Mouse (Mus musculus) forebrain, embryonic 10.5 days (tissue): ENCODE results near the gene Nup93. TPM values are rescaled to one million over a fixed set of nuclear protein-coding genes. Genes with fewer than 3 reads are reported as not detected.

Source experiments
- DNase-seq: peaks from one replicate; pipeline ENCODE4 v3.0.0-alpha.2; 2017; ENCODE audit warnings: low spot score; ENCODE audit errors: extremely low spot score
- H3K27ac ChIP-seq: fragments of 300-500 bp; sonication (generic); 2 replicates; pipeline ENCODE4 v1.5.1; 2016; ENCODE audit warnings: mild to moderate bottlenecking
- H3K27me3 ChIP-seq: fragments of 300-500 bp; sonication (generic); 2 replicates; pipeline ENCODE4 v1.6.1; 2016; ENCODE audit warnings: mild to moderate bottlenecking; ENCODE audit not compliant: poor library complexity, severe bottlenecking
- H3K36me3 ChIP-seq: fragments of 300-500 bp; sonication (generic); replicated peaks from 2 replicates; pipeline ENCODE4 v1.6.1; 2016; ENCODE audit warnings: mild to moderate bottlenecking, moderate library complexity
- H3K4me1 ChIP-seq: fragments of 300-500 bp; sonication (generic); 2 replicates; pipeline ENCODE4 v1.6.1; 2016
- H3K4me3 ChIP-seq: fragments of 300-500 bp; sonication (generic); 2 replicates; pipeline ENCODE4 v1.5.1; 2016; ENCODE audit warnings: mild to moderate bottlenecking, moderate library complexity
- H3K9me3 ChIP-seq: fragments of 300-500 bp; sonication (generic); 2 replicates; pipeline ENCODE4 v1.6.1; 2016; ENCODE audit warnings: mild to moderate bottlenecking, moderate library complexity
- WGBS: fragments of 180-500 bp; shearing (Covaris S2); methylation state at CpG from one replicate; pipeline ENCODE4 v1.1.7; 2016; 5-methylcytosine and 5-hydroxymethylcytosine counted together
- polyA plus RNA-seq: library from polyadenylated mRNA; unstranded; fragments of >200 nt; fragmentation: Nextera tagmentation; extraction: Ambion mirVana; gene quantifications from 2 replicates; pipeline ENCODE4 v1.2.1, GENCODE M21; 2016

The Nup93 gene
- polyA plus RNA-seq, 1 experiment from 2014 or later, result 155 TPM

- no peak overlapping the region for H3K4me3 ChIP-seq
- H3K36me3 ChIP-seq, result no peaks in the 10 kb centered on the region
- WGBS, result 18% methylated on average over 6 of the region's 6 CpGs
- DNase-seq, result peak; percentile 59
- no peaks in the 10 kb centered on the region for H3K9me3 ChIP-seq
- H3K4me1 ChIP-seq, result no peaks in the 10 kb centered on the region
- no peaks in the 10 kb centered on the region for H3K27me3 ChIP-seq
- no peak overlapping the region for H3K27ac ChIP-seq
These were observed 128.9 kb downstream of the Nup93 start for GRCm38 (mm10) chr8:94343290-94343689.

- no peaks in the 10 kb centered on the region for H3K36me3 ChIP-seq
- H3K9me3 ChIP-seq, result no peaks in the 10 kb centered on the region
- WGBS, result 86% methylated on average over 11 of the region's 11 CpGs
- no peak overlapping the region for H3K27ac ChIP-seq
- H3K4me1 ChIP-seq, result no peaks in the 10 kb centered on the region
- no peak for DNase-seq
- H3K27me3 ChIP-seq, result no peaks in the 10 kb centered on the region
- no peak overlapping the region for H3K4me3 ChIP-seq
These were observed 129.5 kb downstream of the Nup93 start for GRCm38 (mm10) chr8:94343778-94344320.

- Histone ChIP-seq H3K4me3 (no peak overlapping the region), H3K27ac (no peak overlapping the region), H3K9me3 (no peaks in the 10 kb centered on the region), H3K4me1 (no peaks in the 10 kb centered on the region), H3K36me3 (no peaks in the 10 kb centered on the region), H3K27me3 (no peaks in the 10 kb centered on the region)
- no peak for DNase-seq
- WGBS, result 91% methylated on average over 4 of the region's 4 CpGs
These were observed 131.3 kb downstream of the Nup93 start for GRCm38 (mm10) chr8:94345657-94346056.

GRCm38 (mm10) chr8:94346264-94346663 lies 131.9 kb downstream of the Nup93 start:
- Histone ChIP-seq H3K27ac (no peak overlapping the region), H3K9me3 (no peaks in the 10 kb centered on the region), H3K27me3 (no peaks in the 10 kb centered on the region), H3K4me1 (no peaks in the 10 kb centered on the region), H3K4me3 (no peak overlapping the region), H3K36me3 (no peaks in the 10 kb centered on the region)
- 91% methylated on average over 13 of the region's 13 CpGs for WGBS
- no peak for DNase-seq

- 85% methylated on average over 9 of the region's 9 CpGs for WGBS
- no peaks in the 10 kb centered on the region for H3K27me3 ChIP-seq
- no peak for DNase-seq
- no peaks in the 10 kb centered on the region for H3K36me3 ChIP-seq
- no peaks in the 10 kb centered on the region for H3K9me3 ChIP-seq
- no peak overlapping the region for H3K4me3 ChIP-seq
- H3K4me1 ChIP-seq, result no peaks in the 10 kb centered on the region
- no peak overlapping the region for H3K27ac ChIP-seq
These were observed 134.1 kb downstream of the Nup93 start for GRCm38 (mm10) chr8:94348425-94348824.

- H3K27ac ChIP-seq, result no peak overlapping the region
- H3K36me3 ChIP-seq, result no peaks in the 10 kb centered on the region
- no peak for DNase-seq
- no peak overlapping the region for H3K4me3 ChIP-seq
- no peaks in the 10 kb centered on the region for H3K27me3 ChIP-seq
- 86% methylated on average over 7 of the region's 7 CpGs for WGBS
- no peaks in the 10 kb centered on the region for H3K9me3 ChIP-seq
- no peaks in the 10 kb centered on the region for H3K4me1 ChIP-seq
These were observed 139.7 kb downstream of the Nup93 start for GRCm38 (mm10) chr8:94354069-94354531.

- no peaks in the 10 kb centered on the region for H3K4me1 ChIP-seq
- 88% methylated on average over 4 of the region's 4 CpGs for WGBS
- H3K27ac ChIP-seq, result no peak overlapping the region
- H3K9me3 ChIP-seq, result no peaks in the 10 kb centered on the region
- no peak for DNase-seq
- no peaks in the 10 kb centered on the region for H3K36me3 ChIP-seq
- H3K4me3 ChIP-seq, result no peak overlapping the region
- no peaks in the 10 kb centered on the region for H3K27me3 ChIP-seq
These were observed 140.2 kb downstream of the Nup93 start for GRCm38 (mm10) chr8:94354571-94354970.

GRCm38 (mm10) chr8:94357220-94357619 lies 142.9 kb downstream of the Nup93 start:
- Histone ChIP-seq H3K27me3 (no peaks in the 10 kb centered on the region), H3K9me3 (no peaks in the 10 kb centered on the region), H3K36me3 (no peaks in the 10 kb centered on the region), H3K27ac (no peak overlapping the region), H3K4me1 (no peaks in the 10 kb centered on the region), H3K4me3 (no peak overlapping the region)
- 89% methylated on average over 6 of the region's 6 CpGs for WGBS
- DNase-seq, result no peak

GRCm38 (mm10) chr8:94358541-94358940 lies 144.2 kb downstream of the Nup93 start:
- H3K27me3 ChIP-seq, result no peaks in the 10 kb centered on the region
- 85% methylated on average over 5 of the region's 5 CpGs for WGBS
- DNase-seq, result no peak
- 0 out of 2 replicates have a peak, but pooled peaks cover 3% of the 10 kb centered on the region for H3K4me1 ChIP-seq
- H3K27ac ChIP-seq, result no peak overlapping the region
- no peak overlapping the region for H3K4me3 ChIP-seq
- H3K9me3 ChIP-seq, result no peaks in the 10 kb centered on the region
- H3K36me3 ChIP-seq, result no peaks in the 10 kb centered on the region

GRCm38 (mm10) chr8:94361774-94362431 lies 147.5 kb downstream of the Nup93 start:
- H3K4me1 ChIP-seq, result 0 out of 2 replicates have a peak, but pooled peaks cover 3% of the 10 kb centered on the region
- no peaks in the 10 kb centered on the region for H3K36me3 ChIP-seq
- H3K27me3 ChIP-seq, result no peaks in the 10 kb centered on the region
- WGBS, result 91% methylated on average over 6 of the region's 6 CpGs
- H3K9me3 ChIP-seq, result no peaks in the 10 kb centered on the region
- DNase-seq, result no peak
- no peak overlapping the region for H3K27ac ChIP-seq
- no peak overlapping the region for H3K4me3 ChIP-seq

GRCm38 (mm10) chr8:94362607-94363239 lies 148.4 kb downstream of the Nup93 start:
- Histone ChIP-seq H3K27me3 (no peaks in the 10 kb centered on the region), H3K4me1 (0 out of 2 replicates have a peak, but pooled peaks cover 3% of the 10 kb centered on the region), H3K36me3 (no peaks in the 10 kb centered on the region), H3K4me3 (no peak overlapping the region), H3K9me3 (no peaks in the 10 kb centered on the region), H3K27ac (no peak overlapping the region)
- no peak for DNase-seq
- 82% methylated on average over 7 of the region's 7 CpGs for WGBS

GRCm38 (mm10) chr8:94363288-94363688 lies 148.9 kb downstream of the Nup93 start:
- Histone ChIP-seq H3K36me3 (no peaks in the 10 kb centered on the region), H3K4me1 (0 out of 2 replicates have a peak, but pooled peaks cover 3% of the 10 kb centered on the region), H3K9me3 (no peaks in the 10 kb centered on the region), H3K27ac (no peak overlapping the region), H3K4me3 (no peak overlapping the region), H3K27me3 (no peaks in the 10 kb centered on the region)
- WGBS, result 46% methylated on average over 4 of the region's 4 CpGs
- no peak for DNase-seq

- no peak for DNase-seq
- 80% methylated on average over 2 of the region's 2 CpGs for WGBS
- no peaks in the 10 kb centered on the region for H3K36me3 ChIP-seq
- no peaks in the 10 kb centered on the region for H3K9me3 ChIP-seq
- H3K27ac ChIP-seq, result no peak overlapping the region
- H3K4me3 ChIP-seq, result no peak overlapping the region
- H3K27me3 ChIP-seq, result no peaks in the 10 kb centered on the region
- H3K4me1 ChIP-seq, result 0 out of 2 replicates have a peak, but pooled peaks cover 3% of the 10 kb centered on the region
These were observed 149.5 kb downstream of the Nup93 start for GRCm38 (mm10) chr8:94363906-94364305.
